Mouse (Mus musculus): ENCODE measurements around the gene Klhl26.

- no peak for TF ChIP-seq CTCF (IDR thresholded peaks at IDR 0.05)
- TF ChIP-seq EP300 (IDR thresholded peaks at IDR 0.05): no peak
Measured at GRCm38 (mm10) chr8:70465701-70466100, 11.1 kb downstream of the Klhl26 start.
